Mouse (Mus musculus) hindbrain, embryonic 16.5 days (tissue): Measurements from ENCODE around the gene 1110008P14Rik. TPM values are rescaled to one million over a fixed set of nuclear protein-coding genes. Genes with fewer than 3 reads are reported as not detected.
A peak's percentile ranks its signal among the peaks of the same experiment; 100 is the strongest.
"Not testable (repeated sequence)": the region's sequence is repeated elsewhere in the genome, so short reads cannot be mapped to it uniquely, and the experiment has no call there.

Experiments
- ATAC-seq: fragments of 200-750 bp; cut with Nextera tagmentation; 2 replicates; pipeline ENCODE4 v1.8.0; 2017; ENCODE audit warnings: moderate TSS enrichment, moderate library complexity
- H3K27ac ChIP-seq: fragments of 300-500 bp; sonication (generic); 2 replicates; pipeline ENCODE4 v1.5.1; 2014; ENCODE audit warnings: low read depth, mild to moderate bottlenecking, control low read depth, low read length, moderate library complexity
- H3K27me3 ChIP-seq: fragments of 300-500 bp; sonication (generic); replicated peaks from 2 replicates; pipeline ENCODE4 v1.6.1; 2014; ENCODE audit warnings: low read length; ENCODE audit not compliant: control insufficient read depth, insufficient read depth
- H3K36me3 ChIP-seq: fragments of 300-500 bp; sonication (generic); 2 replicates; pipeline ENCODE4 v1.6.1; 2014; ENCODE audit warnings: mild to moderate bottlenecking, low read length, moderate library complexity, mixed read lengths; ENCODE audit not compliant: control insufficient read depth, insufficient read depth
- H3K4me1 ChIP-seq: fragments of 300-500 bp; sonication (generic); 2 replicates; pipeline ENCODE4 v1.6.1; 2014; ENCODE audit warnings: low read depth, low read length; ENCODE audit not compliant: control insufficient read depth, insufficient read depth
- H3K4me2 ChIP-seq: fragments of 300-500 bp; sonication (generic); 2 replicates; pipeline ENCODE4 v1.6.1; 2014; ENCODE audit warnings: mild to moderate bottlenecking, low read length, control low read depth, moderate library complexity
- H3K4me3 ChIP-seq: fragments of 300-500 bp; sonication (generic); 2 replicates; pipeline ENCODE4 v1.5.1; 2014; ENCODE audit warnings: mild to moderate bottlenecking, low read length, control low read depth, moderate library complexity
- H3K9ac ChIP-seq: fragments of 300-500 bp; sonication (generic); 2 replicates; pipeline ENCODE4 v1.6.1; 2014; ENCODE audit warnings: low read depth, mild to moderate bottlenecking, control low read depth, low read length, moderate library complexity
- H3K9me3 ChIP-seq: fragments of 300-500 bp; sonication (generic); 2 replicates; pipeline ENCODE4 v1.6.1; 2014; ENCODE audit warnings: mild to moderate bottlenecking, low read length, moderate library complexity; ENCODE audit not compliant: control insufficient read depth
- WGBS: fragments of 180-500 bp; shearing (Covaris S2); extraction: QIAGEN DNeasy Blood & Tissue Kit; methylation state at CpG from one replicate; pipeline ENCODE4 v1.1.7; 2014; 5-methylcytosine and 5-hydroxymethylcytosine counted together
- polyA plus RNA-seq: library from polyadenylated mRNA; unstranded; fragments of >200 nt; fragmentation: Nextera tagmentation; extraction: Ambion mirVana; gene quantifications from 2 replicates; pipeline ENCODE4 v1.2.1, GENCODE M21; 2015

The 1110008P14Rik gene
- polyA plus RNA-seq, 1 experiment from 2014 or later: 196 TPM

- peaks cover 57% of the 10 kb centered on the region for H3K36me3 ChIP-seq
- H3K27me3 ChIP-seq: no peaks in the 10 kb centered on the region
- no peak overlapping the region for H3K4me3 ChIP-seq
- H3K4me2 ChIP-seq: no peak overlapping the region
- ATAC-seq: no peak
- no peaks in the 10 kb centered on the region for H3K9me3 ChIP-seq
- WGBS: 93% methylated on average over 10 of the region's 10 CpGs
- no peak overlapping the region for H3K27ac ChIP-seq
- no peak overlapping the region for H3K9ac ChIP-seq
- peaks cover 11% of the 10 kb centered on the region for H3K4me1 ChIP-seq
These were observed 4.8 kb downstream of the 1110008P14Rik start for GRCm38 (mm10) chr2:32376963-32377362.

- Histone ChIP-seq H3K27ac (no peak overlapping the region), H3K36me3 (peaks cover 67% of the 10 kb centered on the region), H3K27me3 (no peaks in the 10 kb centered on the region), H3K4me1 (peaks cover 1% of the 10 kb centered on the region), H3K9me3 (no peaks in the 10 kb centered on the region), H3K4me2 (no peak overlapping the region), H3K9ac (no peak overlapping the region), H3K4me3 (no peak overlapping the region)
- 92% methylated on average over 13 of the region's 13 CpGs for WGBS
- no peak for ATAC-seq
These were observed 6.3 kb downstream of the 1110008P14Rik start for GRCm38 (mm10) chr2:32375317-32375940.

- H3K4me2 ChIP-seq: no peak overlapping the region
- no peak overlapping the region for H3K4me3 ChIP-seq
- 93% methylated on average over 10 of the region's 10 CpGs for WGBS
- H3K4me1 ChIP-seq: no peaks in the 10 kb centered on the region
- H3K27me3 ChIP-seq: no peaks in the 10 kb centered on the region
- H3K36me3 ChIP-seq: peaks cover 72% of the 10 kb centered on the region
- H3K9ac ChIP-seq: no peak overlapping the region
- no peak overlapping the region for H3K27ac ChIP-seq
- H3K9me3 ChIP-seq: no peaks in the 10 kb centered on the region
- no peak for ATAC-seq
These were observed 7.5 kb downstream of the 1110008P14Rik start for GRCm38 (mm10) chr2:32374191-32374590.

GRCm38 (mm10) chr2:32367315-32367714 is 14.4 kb downstream of the 1110008P14Rik start:
- no peaks in the 10 kb centered on the region for H3K9me3 ChIP-seq
- no peak overlapping the region for H3K4me3 ChIP-seq
- ATAC-seq: no peak
- no peak overlapping the region for H3K27ac ChIP-seq
- no peak overlapping the region for H3K9ac ChIP-seq
- peaks cover 10% of the 10 kb centered on the region for H3K4me1 ChIP-seq
- 89% methylated on average over 5 of the region's 5 CpGs for WGBS
- H3K27me3 ChIP-seq: no peaks in the 10 kb centered on the region
- no peak overlapping the region for H3K4me2 ChIP-seq
- peaks cover 30% of the 10 kb centered on the region for H3K36me3 ChIP-seq

GRCm38 (mm10) chr2:32364121-32364520 is 17.6 kb downstream of the 1110008P14Rik start:
- H3K4me1 ChIP-seq: peaks cover 19% of the 10 kb centered on the region
- H3K27ac ChIP-seq: no peak overlapping the region; the same call in 1 of the 2 replicates

GRCm38 (mm10) chr2:32363376-32364106 is 18.2 kb downstream of the 1110008P14Rik start:
- H3K36me3 ChIP-seq: peaks cover 8% of the 10 kb centered on the region; the same call in 1 of the 2 replicates
- peak overlapping the region; percentile 88 for H3K9ac ChIP-seq
- H3K4me2 ChIP-seq: peak overlapping the region; percentile 92
- peaks cover 3% of the 10 kb centered on the region; the same call in 1 of the 2 replicates for H3K27me3 ChIP-seq
- ATAC-seq: no peak; the same call in 1 of the 2 replicates
- no peaks in the 10 kb centered on the region for H3K9me3 ChIP-seq
- H3K27ac ChIP-seq: peak overlapping the region; percentile 90
- WGBS: 9% methylated on average over 18 of the region's 19 CpGs
- peak overlapping the region; percentile 85 for H3K4me3 ChIP-seq
- H3K4me1 ChIP-seq: peaks cover 19% of the 10 kb centered on the region

More at GRCm38 (mm10) chr2:32364121-32364520, 17.6 kb downstream of the 1110008P14Rik start:
- no peaks in the 10 kb centered on the region for H3K9me3 ChIP-seq
- H3K27me3 ChIP-seq: peaks cover 3% of the 10 kb centered on the region; the same call in 1 of the 2 replicates
- H3K36me3 ChIP-seq: peaks cover 8% of the 10 kb centered on the region; the same call in 1 of the 2 replicates
- peak overlapping the region; percentile 88 for H3K9ac ChIP-seq
- H3K4me2 ChIP-seq: peak overlapping the region; percentile 92
- peak overlapping the region; percentile 85 for H3K4me3 ChIP-seq
- ATAC-seq: no peak
- WGBS: 85% methylated on average over 8 of the region's 8 CpGs

- Histone ChIP-seq H3K4me3 (peak overlapping the region; percentile 85), H3K27ac (peak overlapping the region; percentile 90), H3K27me3 (peaks cover 3% of the 10 kb centered on the region; the same call in 1 of the 2 replicates), H3K9me3 (no peaks in the 10 kb centered on the region), H3K9ac (peak overlapping the region; percentile 88), H3K4me1 (peaks cover 19% of the 10 kb centered on the region), H3K36me3 (peaks cover 5% of the 10 kb centered on the region; the same call in 1 of the 2 replicates), H3K4me2 (peak overlapping the region; percentile 92)
- WGBS: under 1% methylated on average over 49 of the region's 53 CpGs
- ATAC-seq: peak; percentile 84
These were observed 18.9 kb downstream of the 1110008P14Rik start for GRCm38 (mm10) chr2:32362817-32363340.

- H3K4me2 ChIP-seq: peak overlapping the region; percentile 92
- 47% methylated on average over 5 of the region's 5 CpGs for WGBS
- peak overlapping the region; percentile 90 for H3K27ac ChIP-seq
- peak overlapping the region; percentile 85 for H3K4me3 ChIP-seq
- H3K9me3 ChIP-seq, H3K27me3 ChIP-seq, ATAC-seq, H3K36me3 ChIP-seq: not testable (repeated sequence)
- peak overlapping the region; percentile 88 for H3K9ac ChIP-seq
- H3K4me1 ChIP-seq: peaks cover 19% of the 10 kb centered on the region
These were observed 19.5 kb downstream of the 1110008P14Rik start for GRCm38 (mm10) chr2:32362274-32362673.

- peak overlapping the region; percentile 39 for H3K4me3 ChIP-seq
- H3K36me3 ChIP-seq: no peaks in the 10 kb centered on the region
- WGBS: 2% methylated on average over 24 of the region's 24 CpGs
- ATAC-seq: peak; percentile 29; the same call in 1 of the 2 replicates
- no peaks in the 10 kb centered on the region for H3K9me3 ChIP-seq
- peak overlapping the region; percentile 73 for H3K4me2 ChIP-seq
- peak overlapping the region; percentile 57 for H3K9ac ChIP-seq
- peaks cover 19% of the 10 kb centered on the region for H3K4me1 ChIP-seq
- H3K27me3 ChIP-seq: peaks cover 3% of the 10 kb centered on the region; the same call in 1 of the 2 replicates
- H3K27ac ChIP-seq: no peak overlapping the region
These were observed 20.3 kb downstream of the 1110008P14Rik start for GRCm38 (mm10) chr2:32361437-32361836.
